16 mouse cellular contexts compared by ENCODE assay signal in the genomic region with DNA sequence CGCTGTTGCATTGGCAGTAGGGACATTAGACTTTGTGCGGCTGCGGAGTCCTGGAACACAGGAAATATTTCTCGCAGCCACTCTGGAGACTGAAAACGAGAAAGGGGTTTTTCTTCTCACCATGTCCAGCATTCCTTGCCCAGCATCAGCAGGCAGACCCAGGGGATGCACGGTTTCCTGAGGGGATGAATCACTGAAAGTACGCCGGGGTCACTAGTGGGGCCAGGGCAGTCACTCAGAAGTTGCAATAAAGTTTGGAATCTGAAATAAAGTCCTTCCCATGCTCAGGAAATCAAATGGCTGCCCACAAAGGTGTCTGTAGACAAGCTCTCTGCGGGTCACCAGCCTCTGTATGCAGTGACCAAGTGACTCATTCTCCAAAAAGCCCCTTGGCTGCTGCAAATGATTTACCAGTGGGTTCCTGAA.
DNase-seq lines count a peak whose midpoint lies in the region; ATAC-seq and TF ChIP-seq lines count a peak whose summit lies in the region.
"Had no signal": no experiment of that assay in that cellular context is flagged by ENCODE, and none has a peak within 500 bp of the region (broad histone marks: within the 10 kb centered on the region; RNA-seq: fewer than 3 reads in every experiment).

No protein-coding gene starts in this region.

- H3K9ac ChIP-seq in limb, embryonic 12.5 days (replicated peaks): no peak overlapping the region
- H3K9ac ChIP-seq: liver, embryonic 13.5 days; midbrain, embryonic 15.5 days had no signal

- intact Hi-C loops in heart, postnatal 25 days (cut with DNase I): no loop called here
- intact Hi-C loops in left cerebral cortex, adult 2 months (cut with DNase I): no loop called here

- no peaks in the 10 kb centered on the region for H3K36me3 ChIP-seq in heart, embryonic 10.5 days
- no peaks in the 10 kb centered on the region for H3K36me3 ChIP-seq in limb, embryonic 12.5 days
- H3K36me3 ChIP-seq: liver, embryonic 13.5 days; midbrain, embryonic 15.5 days had no signal

- no peak overlapping the region for H3K4me3 ChIP-seq in heart, embryonic 10.5 days
- H3K4me3 ChIP-seq in brown adipose tissue, adult 24 weeks (ENCODE audit: insufficient read depth, low read depth, low read length): no peak overlapping the region
- no peak overlapping the region for H3K4me3 ChIP-seq in limb, embryonic 12.5 days (replicated peaks)
- no peak overlapping the region for H3K4me3 ChIP-seq in left cerebral cortex, adult 2 months
- H3K4me3 ChIP-seq: erythroblast, embryonic 14.5 days; liver, embryonic 13.5 days; midbrain, embryonic 15.5 days had no signal

- H3K9me3 ChIP-seq in heart, embryonic 10.5 days: no peaks in the 10 kb centered on the region
- H3K9me3 ChIP-seq in limb, embryonic 12.5 days: 0 out of 2 replicates have a peak, but pooled peaks cover 2% of the 10 kb centered on the region
- H3K9me3 ChIP-seq: liver, embryonic 13.5 days; midbrain, embryonic 15.5 days had no signal

- no peak for DNase-seq in heart, embryonic 10.5 days (ENCODE audit: low spot score)
- no peak for DNase-seq in heart, postnatal 25 days (ENCODE audit: low spot score)
- peak; percentile 8 for DNase-seq in kidney, adult 9 months
- no peak for DNase-seq in cerebellum, adult 18-20 months
- DNase-seq in adrenal gland, postnatal 10 days: no peak
- DNase-seq in left cerebral cortex, adult 2 months (ENCODE audit: extremely low spot score in 1 of 2, low spot score in 2 of 2): no peak
- DNase-seq: B cell, adult 2 months; cerebellum, postnatal 25 days; liver, embryonic 13.5 days; lung, postnatal 14 days; thymus, postnatal 36 days had no signal

- H3K27ac ChIP-seq in heart, embryonic 10.5 days: peak overlapping the region; percentile 49; the same call in 1 of the 2 replicates
- H3K27ac ChIP-seq in brown adipose tissue, adult 24 weeks (replicated peaks; ENCODE audit: low read depth, low read length): 0 out of 2 replicates have a peak overlapping the region, but pooled peaks have one; percentile 5
- H3K27ac ChIP-seq in limb, embryonic 12.5 days: 0 out of 2 replicates have a peak overlapping the region, but pooled peaks have one; percentile 23
- no peak overlapping the region for H3K27ac ChIP-seq in left cerebral cortex, adult 2 months
- H3K27ac ChIP-seq: liver, embryonic 13.5 days; midbrain, embryonic 15.5 days; stomach, postnatal 0 days had no signal

- no peak for ATAC-seq in limb, embryonic 12.5 days (ENCODE audit: insufficient number of reproducible peaks, insufficient read depth, low FRiP score, low TSS enrichment, low read depth)
- ATAC-seq: midbrain, embryonic 15.5 days had no signal

- no peak for TF ChIP-seq CTCF in left cerebral cortex, adult 2 months (IDR thresholded peaks at IDR 0.05)

- H3K4me2 ChIP-seq in limb, embryonic 12.5 days: no peak overlapping the region
- H3K4me2 ChIP-seq: liver, embryonic 13.5 days; midbrain, embryonic 15.5 days had no signal

- peaks cover 59% of the 10 kb centered on the region for H3K4me1 ChIP-seq in heart, embryonic 10.5 days
- H3K4me1 ChIP-seq in brown adipose tissue, adult 24 weeks (ENCODE audit: control insufficient read depth, insufficient read depth, insufficient read length, low read length): peaks cover 6% of the 10 kb centered on the region; the same call in 1 of the 2 replicates
- peaks cover 13% of the 10 kb centered on the region; the same call in 1 of the 2 replicates for H3K4me1 ChIP-seq in limb, embryonic 12.5 days (replicated peaks)
- H3K4me1 ChIP-seq: liver, embryonic 13.5 days had no signal

- 65% methylated on average over 9 of the region's 9 CpGs for WGBS in heart, embryonic 10.5 days
- 48% methylated on average over 9 of the region's 9 CpGs for WGBS in limb, embryonic 12.5 days

- peaks cover 11% of the 10 kb centered on the region; the same call in 1 of the 2 replicates for H3K27me3 ChIP-seq in heart, embryonic 10.5 days (ENCODE audit: insufficient read depth, poor library complexity, severe bottlenecking)
- H3K27me3 ChIP-seq in limb, embryonic 12.5 days: peaks cover 2% of the 10 kb centered on the region; the same call in 1 of the 2 replicates
- H3K27me3 ChIP-seq: liver, embryonic 13.5 days; midbrain, embryonic 15.5 days had no signal
